Mouse (Mus musculus) midbrain, postnatal 0 days (tissue): ENCODE results near the gene Cul4a. TPM values are rescaled to one million over a fixed set of nuclear protein-coding genes. Genes with fewer than 3 reads are reported as not detected.

ENCODE experiments used
- ATAC-seq: fragments of 200-750 bp; cut with Nextera tagmentation; 2 replicates; pipeline ENCODE4 v1.8.0; 2017; ENCODE audit warnings: moderate number of reproducible peaks, mild to moderate bottlenecking, moderate TSS enrichment, moderate library complexity; ENCODE audit not compliant: low FRiP score
- DNase-seq: peaks from one replicate; pipeline ENCODE4 v3.0.0-alpha.2; 2015; ENCODE audit warnings: low spot score
- H3K27ac ChIP-seq: fragments of 300-500 bp; sonication (generic); 2 replicates; pipeline ENCODE4 v1.5.1; 2014; ENCODE audit warnings: low read depth, mild to moderate bottlenecking, low read length, mixed read lengths
- H3K27me3 ChIP-seq: fragments of 300-500 bp; sonication (generic); 2 replicates; pipeline ENCODE4 v1.6.1; 2014; ENCODE audit warnings: low read length, control low read depth, mixed read lengths; ENCODE audit not compliant: insufficient read depth
- H3K36me3 ChIP-seq: fragments of 300-500 bp; sonication (generic); 2 replicates; pipeline ENCODE4 v1.6.1; 2014; ENCODE audit warnings: low read length, control low read depth, mixed read lengths; ENCODE audit not compliant: insufficient read depth
- H3K4me1 ChIP-seq: fragments of 300-500 bp; sonication (generic); 2 replicates; pipeline ENCODE4 v1.6.1; 2014; ENCODE audit warnings: mild to moderate bottlenecking, control low read depth, antibody characterized with exemption, low read length, mixed read lengths; ENCODE audit not compliant: insufficient read depth
- H3K4me2 ChIP-seq: fragments of 300-500 bp; sonication (generic); 2 replicates; pipeline ENCODE4 v1.6.1; 2014; ENCODE audit warnings: low read depth, mild to moderate bottlenecking, low read length, mixed read lengths; ENCODE audit not compliant: poor library complexity, severe bottlenecking
- H3K4me3 ChIP-seq: fragments of 300-500 bp; sonication (generic); 2 replicates; pipeline ENCODE4 v1.5.1; 2014; ENCODE audit warnings: low read depth, mild to moderate bottlenecking, low read length, moderate library complexity
- H3K9ac ChIP-seq: fragments of 300-500 bp; sonication (generic); replicated peaks from 2 replicates; pipeline ENCODE4 v1.6.1; 2014; ENCODE audit warnings: mild to moderate bottlenecking, low read length, moderate library complexity, mixed read lengths; ENCODE audit not compliant: poor library complexity, severe bottlenecking
- H3K9me3 ChIP-seq: fragments of 300-500 bp; sonication (generic); 2 replicates; pipeline ENCODE4 v1.6.1; 2016; ENCODE audit warnings: low read length, control low read depth
- CTCF ChIP-seq: IDR thresholded peaks from 2 replicates; pipeline ENCODE4 v1.5.1; 2016; ENCODE audit warnings: antibody characterized with exemption, mild to moderate bottlenecking
- WGBS: fragments of 180-500 bp; shearing (Covaris S2); extraction: QIAGEN DNeasy Blood & Tissue Kit; methylation state at CpG from one replicate; pipeline ENCODE4 v1.1.7; 2014; 5-methylcytosine and 5-hydroxymethylcytosine counted together
- polyA plus RNA-seq: library from polyadenylated mRNA; unstranded; fragments of >200 nt; fragmentation: Nextera tagmentation; extraction: Ambion mirVana; gene quantifications from 2 replicates; pipeline ENCODE4 v1.2.1, GENCODE M21; 2015
- total RNA-seq: library from RNA; depleted of rRNA; stranded (reverse); fragments of >200 nt; gene quantifications from 2 replicates; pipeline ENCODE4 v1.2.3, GENCODE M21; 2014

Gene Cul4a
- total and polyA plus RNA-seq, 2 experiments from 2014 or later: 59.3 to 100 TPM

GRCm38 (mm10) chr8:13111917-13112316 is 6.5 kb downstream of the Cul4a start:
- H3K9ac ChIP-seq: no peak overlapping the region
- 0 out of 2 replicates have a peak, but pooled peaks cover 5% of the 10 kb centered on the region for H3K36me3 ChIP-seq
- no peak overlapping the region for H3K27ac ChIP-seq
- no peaks in the 10 kb centered on the region; the same call in 1 of the 2 replicates for H3K4me1 ChIP-seq
- WGBS: 85% methylated on average over 11 of the region's 11 CpGs
- TF ChIP-seq CTCF: no peak
- H3K9me3 ChIP-seq: no peaks in the 10 kb centered on the region
- H3K4me3 ChIP-seq: no peak overlapping the region
- H3K27me3 ChIP-seq: no peaks in the 10 kb centered on the region
- ATAC-seq (no peak), DNase-seq (no peak)
- H3K4me2 ChIP-seq: no peak overlapping the region

GRCm38 (mm10) chr8:13113232-13113631 is 7.8 kb downstream of the Cul4a start:
- no peak for ATAC-seq
- 97% methylated on average over 4 of the region's 4 CpGs for WGBS
- no peaks in the 10 kb centered on the region for H3K27me3 ChIP-seq

GRCm38 (mm10) chr8:13117096-13117495 is 11.7 kb downstream of the Cul4a start:
- 92% methylated on average over 2 of the region's 2 CpGs for WGBS
- DNase-seq: no peak

More at GRCm38 (mm10) chr8:13113232-13113631, 7.8 kb downstream of the Cul4a start:
- H3K4me2 ChIP-seq: no peak overlapping the region
- H3K4me1 ChIP-seq: no peaks in the 10 kb centered on the region; the same call in 1 of the 2 replicates
- no peak overlapping the region for H3K9ac ChIP-seq
- H3K9me3 ChIP-seq: no peaks in the 10 kb centered on the region
- 0 out of 2 replicates have a peak, but pooled peaks cover 5% of the 10 kb centered on the region for H3K36me3 ChIP-seq
- H3K27ac ChIP-seq: no peak overlapping the region
- H3K4me3 ChIP-seq: no peak overlapping the region
- TF ChIP-seq CTCF: no peak
- DNase-seq: no peak

GRCm38 (mm10) chr8:13118516-13118915 is 13.1 kb downstream of the Cul4a start:
- no peak for ATAC-seq

More at GRCm38 (mm10) chr8:13117096-13117495, 11.7 kb downstream of the Cul4a start:
- Histone ChIP-seq H3K9ac (no peak overlapping the region; the same call in 1 of the 2 replicates), H3K9me3 (no peaks in the 10 kb centered on the region), H3K4me3 (no peak overlapping the region), H3K4me2 (no peak overlapping the region), H3K27me3 (no peaks in the 10 kb centered on the region), H3K4me1 (no peaks in the 10 kb centered on the region), H3K36me3 (peaks cover 21% of the 10 kb centered on the region), H3K27ac (no peak overlapping the region)
- no peak for ATAC-seq
- TF ChIP-seq CTCF: no peak

GRCm38 (mm10) chr8:13120882-13121665 is 15.7 kb downstream of the Cul4a start:
- ATAC-seq: no peak
- H3K9me3 ChIP-seq: no peaks in the 10 kb centered on the region
- DNase-seq: no peak
- H3K4me3 ChIP-seq: no peak overlapping the region
- peaks cover 43% of the 10 kb centered on the region for H3K36me3 ChIP-seq
- H3K4me2 ChIP-seq: no peak overlapping the region
- no peak overlapping the region for H3K27ac ChIP-seq
- no peak for TF ChIP-seq CTCF
- H3K4me1 ChIP-seq: no peaks in the 10 kb centered on the region
- no peaks in the 10 kb centered on the region for H3K27me3 ChIP-seq
- 91% methylated on average over 7 of the region's 7 CpGs for WGBS
- no peak overlapping the region for H3K9ac ChIP-seq

More at GRCm38 (mm10) chr8:13118516-13118915, 13.1 kb downstream of the Cul4a start:
- Histone ChIP-seq H3K9ac (no peak overlapping the region), H3K4me1 (no peaks in the 10 kb centered on the region), H3K4me2 (no peak overlapping the region), H3K27ac (no peak overlapping the region), H3K4me3 (no peak overlapping the region), H3K27me3 (no peaks in the 10 kb centered on the region), H3K36me3 (peaks cover 25% of the 10 kb centered on the region), H3K9me3 (no peaks in the 10 kb centered on the region)
- DNase-seq: no peak
- 87% methylated on average over 3 of the region's 3 CpGs for WGBS
- no peak for TF ChIP-seq CTCF

- H3K27ac ChIP-seq: no peak overlapping the region
- no peaks in the 10 kb centered on the region for H3K4me1 ChIP-seq
- no peak for DNase-seq
- H3K4me3 ChIP-seq: no peak overlapping the region
- no peak for ATAC-seq
- peaks cover 62% of the 10 kb centered on the region for H3K36me3 ChIP-seq
- 94% methylated on average over 7 of the region's 7 CpGs for WGBS
- H3K9me3 ChIP-seq: no peaks in the 10 kb centered on the region
- no peak for TF ChIP-seq CTCF
- no peak overlapping the region for H3K9ac ChIP-seq
- no peaks in the 10 kb centered on the region for H3K27me3 ChIP-seq
- H3K4me2 ChIP-seq: no peak overlapping the region
Measured at GRCm38 (mm10) chr8:13122887-13123421, 17.5 kb downstream of the Cul4a start.
